Mouse (Mus musculus) left cerebral cortex, postnatal 4 days (tissue): ENCODE results near the gene Olig1. TPM values are rescaled to one million over a fixed set of nuclear protein-coding genes. Genes with fewer than 3 reads are reported as not detected.

Source experiments
- DNase-seq: peaks from one replicate; pipeline ENCODE4 v3.0.0-alpha.2; 2022
- intact Hi-C: fragments of 180-260 bp; cut with DNase I; formaldehyde crosslinking; loops from one replicate; pipeline ENCODE4 v1.15.1; 2025
- total RNA-seq, 2 experiments: library from RNA; stranded (reverse); gene quantifications; 2 replicates each; pipeline ENCODE4 v1.2.3; 2021

Olig1 gene
- 100 to 1,000 TPM in 1 of 2 experiments, 10 to 100 TPM in 1; 95.9 to 102 TPM for total RNA-seq

DNA sequence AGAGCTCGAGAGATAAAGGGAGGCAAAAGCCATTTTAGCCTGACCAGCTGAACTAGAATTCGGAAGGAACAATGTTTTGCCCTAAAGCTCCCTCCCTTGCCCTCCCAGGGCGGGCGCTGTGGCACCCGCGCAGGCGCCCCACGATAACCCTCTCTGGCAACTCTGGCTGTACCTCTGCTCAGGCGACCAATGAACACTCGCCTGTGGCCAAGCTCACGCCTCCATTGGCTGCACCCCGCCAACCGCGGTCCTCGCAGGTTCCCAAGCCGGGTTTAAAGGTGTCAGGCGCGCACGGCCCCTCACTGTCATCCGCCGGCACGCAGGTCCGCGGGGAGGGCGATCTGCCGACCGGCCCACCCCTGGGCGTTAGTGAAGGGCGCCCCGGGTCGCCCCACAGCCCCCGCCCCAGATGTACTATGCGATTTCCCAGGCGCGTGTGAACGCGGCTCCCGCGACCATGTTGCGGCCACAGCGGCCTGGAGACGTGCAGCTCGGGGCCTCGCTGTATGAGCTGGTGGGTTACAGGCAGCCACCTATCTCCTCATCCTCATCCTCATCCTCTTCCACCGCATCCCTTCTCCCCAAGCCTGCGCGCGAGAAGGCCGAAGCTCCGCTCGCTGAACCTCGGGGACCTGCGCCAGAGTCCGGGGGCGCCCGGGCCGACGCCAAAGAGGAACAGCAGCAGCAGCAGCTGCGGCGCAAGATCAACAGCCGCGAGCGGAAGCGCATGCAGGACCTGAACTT lies at the start of gene Olig1:
Gene Olig1, plus strand, starts transcription at position 305 of the 744 bp plus-strand sequence.
- intact Hi-C loops: no loop called here
- DNase-seq: peak; percentile 70

DNA sequence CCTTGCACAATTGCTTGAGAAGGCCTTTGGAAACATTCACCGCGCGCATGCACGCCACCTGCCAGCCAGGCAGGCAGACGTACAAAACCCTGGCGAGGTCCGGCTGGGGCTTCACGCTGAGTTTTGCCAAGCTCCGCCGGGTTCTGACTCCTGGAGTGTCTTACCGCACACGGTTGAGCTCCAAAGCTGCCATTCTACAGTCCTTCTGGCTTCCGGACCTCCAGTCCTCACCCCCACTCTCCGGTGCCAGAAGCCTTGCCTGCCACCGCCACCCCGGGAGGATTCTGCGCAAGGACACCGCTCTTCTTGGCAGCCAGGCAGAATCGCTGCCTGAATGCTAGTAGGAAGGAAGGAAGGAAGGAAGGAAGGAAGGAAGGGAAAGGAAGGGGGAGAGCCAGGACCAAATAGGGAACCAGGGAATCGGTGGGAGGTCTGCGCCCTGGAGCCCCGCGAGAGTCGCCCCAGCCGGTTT lies 47.4 kb upstream of the Olig1 start:
- intact Hi-C loops: loop anchor here (5.0 kb wide), 1 partner anchor 140 kb away; no protein-coding TSS in a partner anchor

DNA sequence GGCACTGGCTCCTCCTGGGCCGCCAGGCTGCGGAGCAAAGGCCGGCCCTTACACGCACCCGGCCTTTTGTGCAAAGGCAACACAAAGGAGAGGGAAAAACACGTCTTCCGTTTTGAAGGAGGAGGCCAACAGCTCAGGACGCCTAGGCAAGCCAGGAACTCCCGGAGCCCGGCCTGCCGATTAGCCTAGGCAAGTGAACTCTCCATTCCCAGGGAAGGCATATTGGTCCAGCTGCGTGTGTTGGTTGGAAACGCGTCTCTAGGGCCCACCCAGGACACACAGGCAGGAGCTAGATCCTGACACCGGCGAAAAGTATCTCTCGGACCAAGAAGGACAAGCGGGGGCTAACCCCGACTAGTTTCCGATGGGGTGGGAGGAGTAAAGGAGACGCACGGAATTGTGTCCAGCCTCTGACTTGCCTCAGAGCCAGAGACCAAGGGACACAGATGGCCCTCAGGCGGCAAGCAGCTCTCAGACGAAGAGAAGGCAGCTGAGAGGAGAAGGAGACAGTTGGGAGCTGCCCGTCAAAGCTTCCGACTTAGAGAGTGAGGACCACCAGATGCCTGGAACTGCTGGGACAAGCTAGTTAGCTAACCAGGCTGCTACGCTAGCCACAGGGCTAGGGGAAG lies 46.8 kb upstream of the Olig1 start:
- no peak for DNase-seq
- intact Hi-C loops: loop anchor here (5.0 kb wide), 1 partner anchor 140 kb away; no protein-coding TSS in a partner anchor

More for the DNA sequence above, 47.4 kb upstream of the Olig1 start:
- peak; percentile 53 for DNase-seq

DNA sequence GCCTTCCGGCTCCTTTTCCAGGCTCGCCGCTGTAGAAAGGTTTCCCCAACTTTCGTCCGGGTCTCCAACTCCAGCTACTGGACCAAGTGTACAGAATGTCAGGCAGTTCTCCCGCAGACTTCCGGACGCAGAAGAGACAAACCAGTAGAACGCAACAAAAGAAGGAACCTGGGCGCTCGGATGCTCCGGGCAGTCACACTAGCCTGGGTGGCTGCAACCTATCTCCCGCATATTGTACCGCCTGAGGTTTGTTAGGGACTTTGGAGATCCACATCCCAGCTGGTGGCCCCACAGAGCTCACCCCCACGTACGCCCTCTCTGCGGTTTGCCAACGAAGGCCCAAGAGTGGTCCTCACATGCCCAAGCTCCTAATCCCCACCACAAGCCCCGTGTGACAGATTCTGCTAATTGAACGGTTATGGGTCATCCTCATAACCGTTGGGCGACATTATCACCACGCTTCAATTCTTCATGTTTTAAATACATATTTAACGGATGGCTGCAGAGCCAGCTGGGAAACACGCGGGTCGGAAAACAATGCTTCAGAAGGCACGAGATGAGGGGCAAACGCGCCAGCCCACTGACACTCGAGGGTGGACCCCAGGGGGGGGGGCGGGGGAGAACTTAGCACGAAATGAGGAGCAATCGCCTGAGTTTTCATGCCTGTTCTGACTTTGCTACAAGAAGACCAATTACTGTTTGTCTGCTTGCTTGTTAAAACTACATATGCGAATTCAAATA lies 46.1 kb upstream of the Olig1 start:
- no peak for DNase-seq
- intact Hi-C loops: loop anchor here (5.0 kb wide), 1 partner anchor 141 kb away; no protein-coding TSS in a partner anchor

GRCm38 (mm10) chr16:91224068-91224402 lies 45.5 kb upstream of the Olig1 start:
- intact Hi-C loops: loop anchor here (5.0 kb wide), 1 partner anchor 142 kb away; no protein-coding TSS in a partner anchor
- no peak for DNase-seq

- intact Hi-C loops: loop anchor here (5.0 kb wide), 1 partner anchor 142 kb away; no protein-coding TSS in a partner anchor
- peak; percentile 63 for DNase-seq
Observed at GRCm38 (mm10) chr16:91224481-91225232, 44.9 kb upstream of the Olig1 start.

DNA sequence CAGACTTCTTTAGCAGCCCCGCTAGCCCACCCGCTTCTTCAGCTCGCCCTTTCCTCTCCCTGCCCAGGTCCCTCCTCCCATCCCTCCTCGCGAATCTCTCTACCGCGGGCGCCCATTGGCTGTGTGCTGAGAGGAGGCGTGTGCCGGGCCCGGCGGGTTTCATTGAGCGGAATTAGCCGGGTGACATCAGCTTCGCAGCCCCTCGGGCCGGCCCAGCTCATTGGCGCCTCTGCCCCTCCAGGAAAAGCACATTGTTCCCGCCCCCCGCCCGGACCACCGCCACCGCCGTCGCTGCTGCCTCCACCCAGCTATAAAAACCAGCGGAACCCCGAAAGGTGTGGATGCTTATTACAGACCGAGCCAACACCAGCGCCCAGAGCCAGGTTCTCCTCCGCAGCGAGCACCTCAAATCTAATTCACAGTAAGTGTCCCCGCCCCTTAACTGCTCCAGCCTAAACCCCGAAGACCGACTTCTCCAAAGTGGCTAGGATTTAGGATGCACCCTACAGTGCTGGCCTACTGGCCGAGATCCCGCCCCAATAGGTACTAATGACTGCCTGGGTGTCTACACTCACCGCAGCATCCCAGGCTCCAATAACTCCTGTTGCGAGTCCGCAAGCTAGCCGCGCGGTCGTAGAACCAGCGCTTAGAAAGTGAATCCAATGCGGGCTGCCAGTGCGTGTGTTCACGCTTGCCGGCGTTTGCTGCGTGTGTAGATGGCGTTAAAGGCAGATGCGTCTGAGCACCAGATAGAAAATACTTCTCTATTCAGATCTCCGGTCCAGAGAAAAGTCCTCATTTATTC lies 44.1 kb upstream of the Olig1 start, which contains the start of gene Olig2:
Gene Olig2, plus strand, starts transcription at position 225 of the 805 bp plus-strand sequence.
- DNase-seq: peak; percentile 69
- intact Hi-C loops: no loop called here

GRCm38 (mm10) chr16:91226038-91226882 lies 43.3 kb upstream of the Olig1 start:
- intact Hi-C loops: no loop called here
- no peak for DNase-seq

- intact Hi-C loops: no loop called here
- no peak for DNase-seq
Observed at GRCm38 (mm10) chr16:91226883-91227759, 42.5 kb upstream of the Olig1 start.

DNA sequence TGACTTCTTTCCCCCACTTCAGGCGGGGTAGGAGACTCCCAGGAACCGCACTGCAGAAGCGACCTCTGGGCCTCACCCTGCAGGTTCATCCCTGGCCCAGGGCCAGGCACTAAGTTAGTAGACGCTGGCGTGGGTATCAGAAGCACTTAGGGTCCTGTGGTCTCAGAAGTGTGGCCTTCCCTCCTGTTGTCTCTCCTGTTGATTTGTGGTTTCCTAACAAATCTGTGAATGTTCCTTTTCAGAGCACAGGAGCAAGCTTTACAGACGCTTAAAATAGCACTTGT lies 41.9 kb upstream of the Olig1 start:
- intact Hi-C loops: no loop called here
- DNase-seq: no peak

DNA sequence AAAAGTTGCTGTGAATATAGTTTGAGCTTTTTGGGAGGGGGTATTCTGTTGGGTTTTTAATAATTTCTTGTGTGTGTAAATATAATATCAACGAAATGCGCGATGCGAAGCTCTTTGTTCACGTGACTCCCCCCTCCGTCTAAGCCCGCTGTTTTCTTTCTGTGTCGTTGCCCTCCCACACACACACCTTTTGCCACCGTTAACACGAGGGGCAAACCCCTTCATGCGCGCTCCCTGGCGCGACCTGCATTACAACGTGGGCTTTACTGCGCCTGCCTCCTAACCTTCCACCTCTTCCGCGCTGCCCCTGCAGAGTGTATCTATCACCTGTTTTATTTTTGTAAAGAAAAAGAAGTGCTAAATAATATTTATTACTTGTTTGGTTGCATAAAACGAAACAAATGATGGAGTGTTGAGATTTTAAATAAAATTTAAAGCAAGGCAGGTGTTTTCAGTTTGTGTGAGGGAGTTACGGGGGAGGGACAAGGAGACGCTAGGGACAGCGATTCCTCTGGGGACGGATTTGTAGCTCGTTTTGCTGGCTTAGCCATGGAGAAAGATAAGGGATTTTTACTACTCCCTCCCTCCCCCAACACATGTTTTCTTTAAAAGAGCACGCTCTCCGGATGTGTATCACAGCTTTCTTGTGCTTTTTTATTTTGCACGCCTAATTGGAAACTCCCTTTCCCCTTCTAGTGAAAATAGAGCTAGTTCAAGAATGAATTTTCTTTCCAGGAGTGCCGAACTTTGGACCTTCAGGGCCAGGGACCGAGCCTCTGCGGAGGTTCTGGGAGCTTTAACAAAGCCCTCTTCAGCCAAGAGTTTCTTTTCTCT lies 41.1 kb upstream of the Olig1 start:
- intact Hi-C loops: no loop called here
- no peak for DNase-seq

GRCm38 (mm10) chr16:91229072-91229348 lies 40.6 kb upstream of the Olig1 start:
- no peak for DNase-seq
- intact Hi-C loops: no loop called here

DNA sequence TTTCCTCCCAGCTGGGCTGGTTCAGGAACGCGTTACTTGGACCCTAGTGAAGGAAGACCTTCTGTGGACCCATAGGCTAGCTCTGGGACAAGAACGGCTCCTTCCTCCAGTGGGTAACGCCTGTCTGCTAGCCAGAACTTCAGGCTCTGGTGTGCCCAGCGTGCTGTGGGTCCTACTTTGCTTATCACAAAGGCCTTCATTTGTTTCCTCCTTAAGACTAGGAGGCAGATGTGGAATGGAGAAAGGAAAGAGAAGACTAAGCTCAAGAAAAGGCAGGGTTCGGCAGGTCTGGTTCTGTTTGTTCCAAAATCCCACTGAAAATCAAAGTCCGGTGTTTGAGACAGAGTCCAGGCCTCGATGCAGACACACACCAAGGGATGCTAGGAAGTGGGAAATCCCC lies 39.9 kb upstream of the Olig1 start:
- intact Hi-C loops: no loop called here
- DNase-seq: no peak

DNA sequence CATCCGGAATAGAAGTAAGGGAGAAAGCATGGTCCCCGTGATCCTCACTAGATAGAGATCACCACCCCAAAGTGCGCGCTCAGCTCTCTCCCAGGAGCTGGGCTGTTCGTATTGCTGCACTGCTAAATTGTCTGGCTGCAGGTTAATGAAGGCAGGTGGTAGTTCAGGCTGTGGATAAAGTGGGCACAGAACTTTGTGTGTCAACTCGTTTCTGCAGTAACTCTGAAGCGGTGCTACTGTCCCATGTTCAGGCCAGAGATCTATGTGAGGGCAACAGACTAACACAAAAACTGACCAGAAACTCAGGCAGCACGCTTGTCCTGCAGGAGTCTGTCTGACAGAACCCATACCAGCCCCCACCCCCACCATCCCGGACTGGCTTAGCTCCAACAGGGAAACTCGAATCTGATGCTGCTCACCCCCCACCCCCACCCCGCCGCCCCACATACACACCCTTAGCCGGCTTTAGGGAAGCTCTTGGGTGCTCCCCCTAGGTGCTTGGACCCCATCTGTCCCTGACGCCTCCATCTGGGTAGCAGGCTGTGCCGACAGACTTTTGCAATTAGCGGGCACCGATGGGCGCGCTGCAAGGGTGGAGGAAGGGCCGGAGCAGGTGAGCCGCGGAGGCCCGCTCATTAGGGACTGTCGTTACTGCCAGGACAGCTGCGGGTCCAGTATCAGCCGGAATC lies 37.6 kb upstream of the Olig1 start:
- intact Hi-C loops: no loop called here
- DNase-seq: peak; percentile 51

DNA sequence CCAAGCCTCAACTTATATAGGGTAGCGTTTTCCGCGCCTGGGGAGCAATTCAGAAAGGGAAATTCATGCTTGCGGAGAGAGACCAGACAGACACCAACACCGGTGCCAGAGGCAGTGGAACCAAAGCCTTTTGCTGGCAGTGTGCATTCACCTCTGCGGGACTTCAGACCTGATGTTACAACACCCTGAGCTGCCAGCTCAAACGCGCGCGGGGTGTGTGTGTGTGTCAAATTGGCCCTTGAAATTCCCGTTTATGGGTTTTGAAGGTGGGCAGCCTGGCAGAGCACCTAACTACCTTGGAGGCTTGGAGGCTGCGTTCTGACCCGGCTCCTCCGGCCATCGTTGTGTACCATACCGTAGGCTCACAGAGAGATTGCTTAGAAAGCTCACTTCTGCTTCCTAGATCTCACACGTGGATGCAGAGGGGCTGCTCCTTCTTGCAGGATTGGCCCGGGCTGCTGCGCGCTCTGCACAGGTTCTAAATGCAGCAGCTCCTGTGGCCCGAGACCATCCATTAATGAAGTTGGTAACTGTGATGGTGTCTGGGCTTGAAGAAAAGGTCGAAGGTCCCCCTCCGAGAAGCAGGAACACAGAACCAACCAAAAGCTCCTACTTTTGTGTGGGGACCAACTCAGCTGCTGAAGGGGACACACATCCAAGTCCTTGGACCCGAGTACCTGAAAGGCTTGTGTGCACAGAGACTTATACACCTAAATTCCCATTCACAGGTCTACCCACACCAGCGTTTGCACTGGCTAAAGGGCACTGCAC lies 36.9 kb upstream of the Olig1 start:
- intact Hi-C loops: no loop called here

More for the DNA sequence above, 36.9 kb upstream of the Olig1 start:
- DNase-seq: no peak
